Mouse (Mus musculus) embryo, embryonic 9.5 days (tissue): Measurements from ENCODE around the gene Fbxw5.

Experiments used
- DNase-seq: peaks from one replicate; pipeline ENCODE4 v3.0.0-alpha.2; 2017; ENCODE audit errors: extremely low spot score

Gene Fbxw5

DNA sequence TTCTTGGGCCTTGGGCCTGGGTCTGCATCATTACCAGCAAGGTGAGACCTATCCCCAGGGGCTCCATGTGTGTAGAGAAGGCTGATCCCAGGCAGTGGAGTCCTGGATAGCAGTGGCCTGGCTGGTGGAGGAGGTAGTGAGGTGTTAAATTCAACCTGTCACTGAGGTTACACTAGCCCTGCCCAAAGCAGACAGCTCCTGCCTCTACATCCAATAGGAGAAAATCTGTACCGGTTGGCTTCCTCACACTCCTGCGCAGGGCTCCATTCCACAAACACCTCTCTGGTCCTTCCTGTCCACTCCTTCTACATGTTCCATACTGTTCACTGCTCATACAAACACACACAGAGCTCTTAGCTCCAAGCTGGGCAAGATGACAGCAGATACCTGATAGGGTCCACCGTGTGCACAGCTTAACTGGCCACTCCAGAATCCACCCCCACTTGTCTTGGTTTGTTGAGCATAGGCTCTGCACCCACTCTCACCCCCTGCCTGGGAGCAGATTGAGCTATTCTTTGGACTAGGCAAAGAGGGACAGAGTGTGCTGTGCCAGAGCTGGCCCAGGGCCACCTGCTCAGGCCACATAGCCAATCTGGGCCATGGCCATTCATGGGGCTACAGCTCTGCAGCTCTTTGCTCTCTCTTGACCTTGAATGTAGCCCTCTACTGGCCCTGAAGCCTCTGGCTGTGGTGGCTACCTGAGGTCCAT lies 22.4 kb upstream of the Fbxw5 start:
- no peak for DNase-seq

DNA sequence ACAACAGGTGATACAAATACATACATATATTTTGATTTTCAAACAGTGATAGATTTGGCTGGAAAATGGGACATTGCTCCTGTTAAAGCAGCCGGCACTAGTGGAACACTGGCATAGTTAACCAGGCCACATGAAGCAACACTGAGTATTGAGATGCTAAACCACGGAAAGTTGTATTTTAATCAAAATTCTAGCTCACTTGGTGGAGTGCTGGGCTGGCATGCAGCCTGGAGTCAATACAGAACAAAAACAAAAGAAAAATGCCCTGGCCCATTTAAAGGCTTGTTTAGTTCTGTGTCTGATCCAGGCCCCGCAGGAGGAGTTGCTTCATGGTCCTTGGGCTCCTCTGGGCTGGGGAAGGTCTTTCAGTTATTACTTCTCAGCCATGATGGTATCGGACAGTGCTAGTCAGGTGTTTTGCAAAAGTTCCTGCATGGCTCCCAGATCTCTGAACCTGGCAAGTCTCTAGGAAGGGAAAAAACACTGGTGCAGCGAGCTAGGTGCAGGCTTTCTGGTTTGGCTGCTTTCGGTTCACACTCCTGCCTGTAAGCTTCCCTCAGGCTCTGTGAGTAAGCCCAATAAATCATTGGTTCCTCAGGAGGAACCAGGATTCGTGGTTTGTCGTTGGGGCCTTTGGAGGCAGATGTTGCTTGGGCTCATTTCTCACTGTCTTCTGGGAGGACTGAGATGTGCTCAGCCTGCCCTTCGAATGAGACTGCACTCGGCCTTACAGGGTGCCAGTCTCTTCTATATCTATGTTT lies 20.8 kb upstream of the Fbxw5 start:
- no peak for DNase-seq

DNA sequence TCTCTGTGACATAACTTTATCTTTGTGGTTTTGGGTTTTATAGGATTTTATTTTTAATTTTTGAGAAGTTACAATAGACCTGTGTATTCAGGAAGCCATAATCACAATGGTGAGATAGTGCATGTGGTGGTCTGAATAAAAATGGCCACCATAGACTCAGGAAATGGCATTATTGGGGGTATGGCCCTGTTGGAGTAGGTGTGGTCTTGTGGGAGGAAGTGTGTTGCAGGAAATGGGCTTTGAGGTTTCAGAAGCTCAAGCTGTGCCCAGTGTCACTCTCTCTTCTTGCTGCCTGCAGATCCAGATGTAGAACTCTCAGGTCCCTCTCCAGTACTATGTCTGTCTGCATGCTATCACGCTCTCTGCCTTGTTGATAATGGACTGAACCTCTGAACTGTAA lies 20.0 kb upstream of the Fbxw5 start:
- DNase-seq, result no peak

DNA sequence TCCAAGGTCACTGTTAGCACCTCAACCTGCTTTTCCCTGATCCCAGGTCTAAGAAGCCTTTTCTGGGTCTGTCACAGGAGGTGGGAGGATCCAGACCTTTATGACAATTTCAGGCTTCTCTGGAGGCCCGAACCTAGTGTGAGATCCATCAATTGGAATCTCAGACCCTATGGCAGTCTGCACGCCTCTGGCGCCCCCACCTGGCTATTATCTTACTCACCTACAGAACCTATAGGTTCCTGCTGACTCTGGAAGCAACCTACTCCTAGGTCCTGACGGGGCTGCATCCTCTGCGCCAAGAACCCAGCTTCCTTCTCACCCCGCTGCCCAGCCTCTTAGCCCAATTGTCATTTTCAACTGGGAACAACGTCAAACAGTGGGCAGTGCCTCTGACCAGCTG lies 17.6 kb upstream of the Fbxw5 start:
- peak; percentile 21 for DNase-seq

DNA sequence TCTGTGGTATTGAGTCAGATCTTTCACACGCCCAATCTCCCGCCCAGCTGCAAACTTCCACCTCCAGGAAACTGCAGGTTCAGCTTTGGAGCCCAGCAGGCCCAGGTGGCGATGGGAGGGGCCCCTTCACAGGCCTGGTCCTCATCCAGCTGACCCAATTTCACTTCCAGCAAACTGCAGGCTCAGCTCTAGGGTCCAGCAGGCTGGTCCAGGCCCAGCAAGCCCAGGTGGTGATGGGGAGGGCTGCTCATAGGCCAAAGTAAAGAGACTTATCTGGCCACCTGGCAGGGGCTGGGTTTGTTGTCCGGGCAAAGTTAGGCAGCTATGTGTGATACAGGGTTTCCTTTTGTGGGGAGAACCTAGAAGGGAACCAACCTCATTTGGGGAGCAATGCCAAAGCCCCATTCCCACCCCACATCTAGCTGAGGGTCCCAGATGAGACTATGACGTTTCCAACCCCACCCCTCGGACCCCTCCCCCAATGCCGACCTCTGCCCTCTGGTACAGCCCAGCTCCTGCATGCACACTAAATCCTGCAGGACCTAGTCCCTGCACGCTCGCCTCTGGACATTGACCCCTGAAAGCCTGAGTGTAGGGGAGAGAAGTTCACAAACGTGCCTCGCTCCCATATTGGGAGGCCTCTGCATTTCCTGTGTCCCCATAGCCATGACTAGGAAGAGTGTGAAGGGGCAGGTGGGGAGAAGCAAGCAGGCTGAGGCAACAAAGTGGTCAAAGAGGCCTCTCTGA lies 15.5 kb upstream of the Fbxw5 start:
- no peak for DNase-seq

DNA sequence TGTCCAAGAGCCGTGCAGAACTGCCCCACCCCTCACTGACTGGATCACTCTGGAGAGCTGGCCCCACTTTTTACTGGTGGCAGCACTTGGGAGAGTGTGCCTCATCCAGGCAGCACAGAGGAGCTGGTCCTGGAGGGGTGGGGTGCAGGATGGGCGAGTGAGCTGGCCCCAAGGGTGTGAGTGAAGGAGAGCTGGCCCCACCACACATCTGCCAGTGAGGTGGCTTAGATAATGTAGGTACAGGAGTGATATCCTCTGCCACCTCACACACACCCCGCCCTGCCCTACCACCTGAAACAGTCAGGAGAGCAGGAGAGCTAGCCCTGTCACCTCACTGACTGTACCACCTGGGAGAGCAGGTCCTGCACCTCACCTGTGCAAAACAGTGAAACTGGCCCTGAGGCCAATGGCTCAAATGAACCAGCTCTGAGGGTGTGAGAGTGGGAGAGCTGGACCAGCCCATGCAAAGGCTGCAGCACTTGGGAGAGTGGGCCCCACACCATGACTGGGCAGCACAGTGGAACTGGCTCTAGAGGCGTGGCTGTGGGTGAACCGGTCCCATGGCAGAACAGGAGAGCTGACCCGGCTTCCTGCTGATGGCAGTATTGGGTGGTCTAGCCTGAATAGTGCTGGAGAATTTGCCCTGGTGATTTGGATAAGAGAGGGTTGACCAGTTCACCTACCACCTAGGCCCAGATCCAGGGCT lies 12.4 kb upstream of the Fbxw5 start:
- DNase-seq, result no peak

DNA sequence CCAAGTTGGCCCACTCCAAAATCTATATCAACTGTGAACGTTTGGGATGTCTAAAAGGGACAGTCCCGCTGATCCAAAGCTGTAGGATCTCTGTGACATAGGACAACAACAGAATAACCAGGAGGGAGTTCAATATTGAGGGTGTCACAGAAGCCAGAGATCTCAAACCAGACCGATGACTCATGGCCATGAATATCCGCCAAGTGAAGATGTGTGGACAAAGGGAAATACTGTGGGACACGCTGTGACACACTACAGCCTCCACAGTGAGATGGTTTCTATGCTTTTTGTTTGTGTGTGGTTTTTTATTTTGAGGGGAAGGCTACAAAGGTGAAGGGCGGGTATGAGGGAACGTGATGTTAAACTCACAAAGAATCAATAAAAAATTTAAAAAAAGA lies 11.9 kb upstream of the Fbxw5 start:
- no peak for DNase-seq

DNA sequence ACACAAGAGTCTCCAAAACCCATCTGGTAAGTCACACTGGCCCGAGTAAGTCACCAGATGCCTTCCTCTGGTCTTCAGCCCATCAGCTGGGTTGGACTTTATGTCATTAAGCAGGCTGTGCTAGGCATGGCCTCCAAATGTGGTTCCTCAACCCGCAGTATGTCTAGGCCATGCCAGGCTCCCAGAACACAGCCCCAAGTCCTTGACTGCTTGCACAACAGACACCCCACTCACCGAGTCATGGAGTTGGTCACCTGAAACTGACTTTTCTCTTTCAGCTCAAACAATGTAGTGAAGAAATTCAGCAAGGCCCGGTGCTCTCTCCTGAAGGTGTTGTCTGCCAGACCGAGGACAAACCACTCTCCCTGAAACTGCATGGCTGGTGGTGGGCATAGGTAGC lies 7.6 kb upstream of the Fbxw5 start:
- DNase-seq, result no peak

DNA sequence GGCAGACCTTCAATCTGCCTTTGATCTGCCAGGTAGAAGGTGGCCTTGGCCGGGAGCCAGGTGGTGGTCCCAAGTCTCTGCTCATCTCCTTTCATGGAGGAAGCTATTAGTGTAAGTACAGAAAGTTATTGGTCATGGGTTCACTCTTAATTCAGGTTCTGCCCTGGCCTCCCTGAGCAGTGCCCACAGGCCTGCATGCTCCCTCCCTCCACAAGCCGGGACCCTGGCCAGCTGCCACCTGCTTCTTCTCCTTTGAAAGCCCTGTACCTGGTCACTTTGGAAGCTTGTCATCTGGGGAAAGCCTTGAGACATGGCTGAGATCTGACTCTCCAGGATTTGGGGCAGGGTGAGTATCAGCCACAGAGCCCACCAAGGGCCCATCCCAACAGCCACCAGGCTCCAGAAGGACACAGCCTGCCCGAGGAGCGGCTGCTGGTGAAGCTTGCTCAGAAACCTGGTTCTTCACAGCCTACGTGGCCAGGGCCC lies 7.0 kb upstream of the Fbxw5 start, which contains the start of gene Lcn12:
Gene Lcn12, minus strand, starts transcription at position 436 of the 486 bp plus-strand sequence.
- DNase-seq, result no peak

DNA sequence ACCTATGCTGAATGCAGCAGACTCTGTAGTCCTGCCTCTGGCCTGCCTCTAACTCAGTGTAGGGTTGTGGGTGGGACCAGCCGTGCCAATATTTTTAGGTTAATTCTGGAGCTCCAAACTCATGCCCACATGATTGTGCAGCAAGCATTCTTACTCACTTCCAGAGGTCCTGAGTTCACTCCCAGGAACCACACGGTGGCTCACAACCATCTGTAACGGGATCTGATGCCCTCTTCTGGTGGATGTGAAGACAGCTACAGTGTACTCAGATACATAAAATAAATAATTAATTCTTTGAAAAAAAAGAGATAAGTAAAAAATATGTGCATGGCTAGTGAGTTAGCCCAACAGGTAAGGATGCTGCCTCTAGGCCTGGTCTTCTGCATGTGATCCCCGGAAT lies 4.1 kb upstream of the Fbxw5 start:
- DNase-seq, result peak; percentile 31

DNA sequence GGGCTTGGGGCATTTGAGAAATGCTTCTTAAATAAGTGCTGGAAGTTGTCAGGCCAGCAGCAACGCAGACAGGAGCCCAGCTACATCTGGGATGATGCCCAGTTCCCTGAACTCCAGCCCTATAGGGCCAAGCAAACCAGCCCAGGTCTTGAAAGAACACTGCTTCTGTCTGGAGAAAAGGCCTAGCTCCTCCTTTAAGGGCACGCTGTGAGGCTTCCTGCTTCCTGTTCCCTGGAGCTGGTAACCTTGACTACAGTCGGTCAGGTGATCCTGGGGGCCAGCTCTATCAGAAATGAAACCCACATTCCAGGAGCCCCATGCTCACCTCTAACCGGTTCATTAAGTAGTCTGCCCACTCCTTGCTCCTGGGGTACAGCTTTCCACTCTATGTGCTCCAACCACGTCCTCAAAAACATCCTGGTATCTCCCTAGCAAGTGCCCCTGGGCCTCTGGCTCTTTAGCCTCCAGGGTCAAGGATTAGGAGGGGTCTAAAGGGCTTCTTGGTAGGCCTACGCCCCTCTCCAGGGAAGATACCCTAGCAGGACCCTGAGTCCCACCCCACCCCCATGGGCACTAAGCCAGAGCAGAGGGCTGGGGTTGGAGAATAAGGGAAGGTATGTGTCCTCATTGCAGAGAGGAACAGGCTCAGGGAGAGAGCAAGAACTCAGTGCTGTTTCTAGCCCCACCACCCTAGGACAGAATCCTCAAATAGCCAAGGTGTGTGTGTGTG lies 2.5 kb upstream of the Fbxw5 start:
- no peak for DNase-seq

DNA sequence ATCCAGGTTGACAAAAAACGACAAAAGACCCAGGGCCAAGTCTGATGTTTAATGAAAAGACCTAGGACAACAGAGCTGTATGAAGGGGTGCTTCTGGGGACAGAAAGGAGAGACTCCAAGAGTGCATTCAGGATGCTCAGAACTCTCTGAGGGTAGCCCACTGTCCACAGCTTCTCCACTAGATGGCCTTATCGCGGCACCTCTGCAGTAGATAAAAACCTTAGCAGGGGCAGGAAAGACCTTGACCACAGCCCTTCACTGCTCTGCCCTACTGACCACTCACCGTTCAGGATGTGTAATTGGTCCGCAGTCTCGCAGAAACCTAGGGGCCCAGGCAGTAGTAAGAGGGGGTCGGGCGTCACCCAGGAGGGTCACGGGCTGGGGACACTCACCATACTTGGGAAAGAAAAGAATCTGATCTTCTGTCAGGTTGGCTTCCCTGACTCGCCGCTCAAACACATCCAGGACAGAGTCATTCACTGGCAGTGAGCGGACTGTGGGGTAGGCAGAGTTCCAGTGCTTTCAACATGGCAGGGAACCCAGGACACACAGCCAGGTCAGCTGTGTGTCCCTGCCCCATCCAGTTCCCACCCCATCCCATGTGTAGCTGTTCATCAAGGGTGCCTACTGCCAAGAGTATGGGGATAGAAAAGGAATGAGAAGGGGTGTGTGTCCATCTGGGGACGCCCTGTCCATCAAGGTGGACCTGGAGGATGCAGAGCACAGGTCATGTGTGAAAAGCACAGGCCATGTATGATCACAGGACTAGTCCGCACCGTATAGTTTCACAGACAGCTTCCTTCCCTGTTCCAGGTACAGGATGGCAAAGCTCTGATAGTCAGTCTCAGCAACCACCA lies 1.7 kb upstream of the Fbxw5 start:
- no peak for DNase-seq

DNA sequence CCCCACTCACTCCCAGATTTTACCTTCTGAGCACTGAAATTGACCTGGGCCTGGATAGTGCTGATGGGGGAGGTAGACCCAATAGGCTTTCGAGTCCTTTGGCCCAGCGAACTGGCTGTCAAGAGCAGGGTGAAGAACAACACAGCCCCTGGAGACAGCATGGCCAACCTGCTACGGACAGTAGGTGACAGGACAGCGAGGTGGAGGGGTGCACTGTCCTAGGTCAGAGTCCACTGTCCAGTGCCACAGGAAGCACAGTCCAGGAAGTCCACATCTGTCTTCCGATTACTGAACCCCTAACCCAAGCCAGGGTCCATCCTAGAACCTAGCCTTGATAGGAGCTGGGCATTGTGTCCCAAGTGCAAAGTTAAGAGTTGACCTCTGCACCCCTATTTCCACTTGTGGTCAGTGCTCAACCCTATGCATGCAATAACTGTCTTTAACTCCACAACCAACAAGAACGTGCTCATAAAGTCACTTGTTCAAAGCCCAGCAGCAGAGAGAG lies 427 bp upstream of the Fbxw5 start:
- DNase-seq, result peak; percentile 9

DNA sequence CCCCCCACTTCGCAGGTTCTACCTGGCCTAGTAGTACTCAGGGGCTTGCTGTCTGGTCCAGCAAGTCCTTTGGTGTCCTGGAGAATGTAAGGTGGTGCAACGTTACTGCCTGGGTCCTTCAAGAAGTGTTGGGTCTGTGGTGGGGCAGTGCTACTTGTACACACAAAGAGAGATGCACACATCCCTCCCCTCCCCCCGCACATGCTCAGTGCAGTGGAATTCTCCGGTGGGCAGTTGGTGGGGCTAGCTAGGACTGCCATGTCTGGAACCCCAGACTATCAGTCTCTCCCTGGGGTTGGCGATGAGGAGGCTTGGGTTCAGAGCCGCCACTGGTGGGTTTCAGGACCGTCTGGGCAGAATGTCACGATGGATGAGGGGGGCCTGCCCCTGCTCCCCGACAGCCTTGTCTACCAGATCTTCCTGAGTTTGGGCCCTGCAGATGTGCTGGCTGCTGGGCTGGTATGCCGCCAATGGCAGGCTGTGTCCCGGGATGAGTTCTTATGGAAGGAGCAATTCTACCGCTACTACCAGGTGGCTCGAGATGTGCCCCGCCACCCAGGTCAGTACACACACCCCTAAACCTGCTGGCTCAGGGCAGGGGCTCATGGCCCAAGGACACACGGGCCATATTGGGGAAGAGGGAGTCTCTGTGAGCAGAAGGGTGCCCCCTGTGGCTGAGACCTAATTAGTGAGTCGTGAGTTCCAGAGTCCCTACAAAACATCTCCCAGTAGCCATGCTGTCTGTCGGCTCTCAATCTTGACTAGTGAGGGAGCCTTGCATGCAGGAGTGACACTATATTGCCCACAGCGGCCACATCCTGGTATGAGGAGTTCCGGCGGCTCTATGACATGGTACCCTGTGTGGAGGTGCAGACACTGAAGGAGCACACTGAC lies 1.3 kb downstream of the Fbxw5 start, which contains the start of gene C8g:
Gene C8g, minus strand, starts transcription at position 127 of the 894 bp plus-strand sequence.
- DNase-seq, result peak; percentile 20

DNA sequence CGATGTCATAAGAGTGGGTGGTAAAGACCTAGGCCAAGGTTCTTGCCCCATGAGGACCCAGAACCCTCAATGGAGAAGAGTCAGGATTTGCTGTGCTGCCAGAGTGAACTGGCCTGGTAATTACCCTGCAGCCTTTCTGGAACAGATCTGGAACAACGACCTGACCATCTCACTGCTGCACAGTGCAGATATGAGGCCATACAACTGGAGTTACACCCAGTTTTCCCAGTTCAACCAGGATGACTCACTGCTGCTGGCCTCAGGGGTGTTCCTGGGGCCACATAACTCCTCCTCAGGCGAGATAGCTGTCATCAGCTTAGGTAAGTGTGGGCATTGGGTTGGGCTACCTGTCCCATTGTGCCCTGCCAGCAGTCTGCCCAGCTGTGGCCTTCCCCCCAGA lies 2.2 kb downstream of the Fbxw5 start:
- DNase-seq, result no peak

DNA sequence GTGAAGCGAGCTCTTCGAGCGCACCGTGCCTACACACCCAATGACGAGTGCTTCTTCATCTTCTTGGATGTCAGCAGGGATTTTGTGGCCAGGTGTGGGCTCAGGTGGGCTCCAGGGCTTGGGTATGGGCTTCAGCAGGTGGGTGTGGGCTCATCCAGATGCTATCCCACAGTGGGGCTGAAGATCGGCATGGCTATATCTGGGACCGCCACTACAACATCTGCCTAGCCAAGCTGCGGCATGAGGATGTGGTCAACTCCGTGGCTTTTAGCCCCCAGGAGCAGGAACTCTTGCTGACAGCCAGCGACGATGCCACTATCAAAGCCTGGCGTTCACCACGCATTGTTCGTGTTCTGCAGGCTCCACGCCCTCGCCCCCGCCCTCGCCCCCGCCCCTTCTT lies 4.0 kb downstream of the Fbxw5 start:
- DNase-seq, result no peak

DNA sequence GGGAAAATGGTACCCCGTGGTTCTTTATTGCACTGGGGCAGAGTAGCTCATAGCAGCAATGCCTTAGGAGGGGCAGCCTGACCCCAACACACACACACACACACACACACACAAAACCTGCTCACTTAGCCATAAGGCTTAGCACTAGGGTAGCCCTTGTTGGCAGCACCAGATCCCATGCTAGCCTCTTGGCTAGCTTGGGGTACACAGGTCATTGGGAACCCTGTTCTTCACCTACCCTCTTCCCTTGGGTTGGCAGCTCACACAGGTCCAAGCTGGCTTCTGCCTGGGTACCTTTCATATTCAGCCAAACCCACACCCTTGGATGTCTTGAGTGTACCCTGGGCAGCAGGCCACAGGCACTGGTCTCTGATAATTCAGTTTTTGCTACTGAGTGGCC lies 4.5 kb downstream of the Fbxw5 start:
- DNase-seq, result no peak

DNA sequence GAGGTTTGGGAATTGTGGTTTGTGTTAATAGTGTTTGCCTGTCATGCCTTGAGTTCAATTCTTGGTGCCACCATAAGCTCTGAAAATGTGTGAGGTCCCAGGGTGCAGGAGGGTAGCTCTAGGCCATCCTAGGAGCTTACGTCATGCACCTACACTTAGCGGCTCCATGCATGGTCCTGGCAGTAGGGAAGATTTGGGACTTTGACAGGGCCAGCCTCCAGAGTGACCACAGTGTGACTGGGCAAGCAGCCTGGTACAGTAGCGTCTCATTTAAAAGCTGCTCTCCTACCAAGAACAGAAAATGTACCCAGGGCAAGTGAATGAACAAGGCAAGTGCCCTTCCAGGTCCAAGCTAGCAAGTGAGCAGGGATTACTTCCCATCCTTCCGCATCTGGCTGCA lies 5.3 kb downstream of the Fbxw5 start:
- DNase-seq, result no peak

DNA sequence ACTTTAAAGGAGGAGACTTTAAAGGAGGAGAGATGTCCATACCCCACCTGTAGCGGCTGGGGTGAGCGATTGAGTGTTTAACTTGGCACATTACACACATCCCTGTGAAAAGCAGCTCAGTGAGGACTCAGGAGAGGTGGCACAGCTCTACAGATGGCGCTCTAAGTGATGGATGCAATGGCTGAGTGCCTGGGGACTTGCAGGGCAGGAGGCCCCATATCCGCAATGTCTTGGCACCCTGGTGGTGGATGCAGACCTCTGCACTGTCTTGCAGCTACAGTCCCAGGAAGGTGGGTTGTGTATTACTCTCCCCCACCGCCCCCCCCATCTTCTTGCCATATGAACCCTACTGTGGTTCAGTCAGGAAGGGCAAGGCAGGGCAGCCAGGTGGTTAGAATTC lies 6.4 kb downstream of the Fbxw5 start:
- DNase-seq, result no peak
